Comparison of ENCODE assay signal across 8 mouse cellular contexts in genomic region chr12:17267316-17267715, GRCm38 (mm10). TPM values are rescaled to one million over a fixed set of nuclear protein-coding genes. Genes with fewer than 3 reads are reported as not detected.
DNase-seq lines count a peak whose midpoint lies in the region; ATAC-seq and TF ChIP-seq lines count a peak whose summit lies in the region.

No protein-coding gene starts in this region.

- no peak for DNase-seq in kidney, postnatal 0 days (ENCODE audit: low spot score)
- DNase-seq in kidney, adult 11 months = no peak
- peak; percentile 12 for DNase-seq in liver
- no peak for DNase-seq in urinary bladder, postnatal 25 days (ENCODE audit: low spot score)
- DNase-seq in right cerebral cortex, postnatal 36 days (ENCODE audit: low spot score in 2 of 2) = no peak

- no peak for ATAC-seq in kidney, postnatal 0 days (replicated peaks; ENCODE audit: low FRiP score, low read depth)
- peak; percentile 44 for ATAC-seq in forebrain, embryonic 16.5 days
- no peak for ATAC-seq in stomach, embryonic 16.5 days (ENCODE audit: insufficient read depth, low FRiP score)

- H3K9ac ChIP-seq in kidney, postnatal 0 days (ENCODE audit: low read depth, low read length) = peak overlapping the region; percentile 90
- peak overlapping the region; percentile 94 for H3K9ac ChIP-seq in forebrain, embryonic 16.5 days (replicated peaks; ENCODE audit: low read depth, low read length)
- peak overlapping the region; percentile 95 for H3K9ac ChIP-seq in stomach, embryonic 16.5 days (ENCODE audit: low read length)

- no peaks in the 10 kb centered on the region for H3K27me3 ChIP-seq in kidney, postnatal 0 days (ENCODE audit: insufficient read depth, low read length)
- no peaks in the 10 kb centered on the region for H3K27me3 ChIP-seq in forebrain, embryonic 16.5 days (replicated peaks; ENCODE audit: control insufficient read depth, insufficient read depth, low read length)
- no peaks in the 10 kb centered on the region for H3K27me3 ChIP-seq in stomach, embryonic 16.5 days (ENCODE audit: control insufficient read depth, insufficient read depth, low read length)

- H3K4me1 ChIP-seq in kidney, postnatal 0 days (replicated peaks; ENCODE audit: insufficient read depth, low read length) = peaks cover 11% of the 10 kb centered on the region
- peaks cover 26% of the 10 kb centered on the region for H3K4me1 ChIP-seq in bone marrow macrophage, adult 2 months (ENCODE audit: control insufficient read depth, insufficient read depth, low read length)
- peaks cover 49% of the 10 kb centered on the region for H3K4me1 ChIP-seq in forebrain, embryonic 16.5 days (replicated peaks; ENCODE audit: control insufficient read depth, insufficient read depth, low read length)
- H3K4me1 ChIP-seq in stomach, embryonic 16.5 days (ENCODE audit: control insufficient read depth, insufficient read depth, low read length) = peaks cover 22% of the 10 kb centered on the region

- peak overlapping the region; percentile 53 for H3K4me2 ChIP-seq in kidney, postnatal 0 days (ENCODE audit: low read length)
- peak overlapping the region; percentile 55 for H3K4me2 ChIP-seq in forebrain, embryonic 16.5 days (ENCODE audit: low read length)
- peak overlapping the region; percentile 84 for H3K4me2 ChIP-seq in stomach, embryonic 16.5 days (ENCODE audit: low read depth, low read length)

- H3K9me3 ChIP-seq in kidney, postnatal 0 days (replicated peaks; ENCODE audit: low read length) = no peaks in the 10 kb centered on the region
- H3K9me3 ChIP-seq in forebrain, embryonic 16.5 days (ENCODE audit: control insufficient read depth, low read length) = no peaks in the 10 kb centered on the region
- no peaks in the 10 kb centered on the region for H3K9me3 ChIP-seq in stomach, embryonic 16.5 days (replicated peaks; ENCODE audit: control insufficient read depth, low read length)

- peaks cover 12% of the 10 kb centered on the region for H3K36me3 ChIP-seq in kidney, postnatal 0 days (ENCODE audit: insufficient read depth, low read length)
- peaks cover 18% of the 10 kb centered on the region for H3K36me3 ChIP-seq in forebrain, embryonic 16.5 days (ENCODE audit: control insufficient read depth, insufficient read depth)
- peaks cover 16% of the 10 kb centered on the region for H3K36me3 ChIP-seq in stomach, embryonic 16.5 days (ENCODE audit: control insufficient read depth, insufficient read depth, low read length)

- no peak for TF ChIP-seq CTCF in kidney, postnatal 0 days (IDR thresholded peaks at IDR 0.05; ENCODE audit: low read depth)
- TF ChIP-seq CTCF in bone marrow macrophage, adult 2 months (IDR thresholded peaks at IDR 0.05; ENCODE audit: low read depth, low read length) = no peak

- 7% methylated on average over 4 of the region's 4 CpGs for WGBS in kidney, postnatal 0 days
- WGBS in forebrain, embryonic 16.5 days = 2% methylated on average over 4 of the region's 4 CpGs
- 15% methylated on average over 4 of the region's 4 CpGs for WGBS in stomach, embryonic 16.5 days

- no peak overlapping the region for H3K27ac ChIP-seq in kidney, postnatal 0 days
- H3K27ac ChIP-seq in bone marrow macrophage, adult 2 months (ENCODE audit: insufficient read depth, low read depth, low read length) = 0 out of 2 replicates have a peak overlapping the region, but pooled peaks have one; percentile 19
- H3K27ac ChIP-seq in forebrain, embryonic 16.5 days (ENCODE audit: low read length) = peak overlapping the region; percentile 89
- no peak overlapping the region for H3K27ac ChIP-seq in stomach, embryonic 16.5 days (ENCODE audit: low read length)

- TF ChIP-seq POLR2A in bone marrow macrophage, adult 2 months (IDR thresholded peaks at IDR 0.05; ENCODE audit: borderline replicate concordance, low read depth, low read length) = no peak

- H3K4me3 ChIP-seq in kidney, postnatal 0 days (replicated peaks; ENCODE audit: low read depth, low read length) = peak overlapping the region; percentile 92
- H3K4me3 ChIP-seq in bone marrow macrophage, adult 2 months (ENCODE audit: insufficient read depth, low read length) = peak overlapping the region; percentile 98
- peak overlapping the region; percentile 93 for H3K4me3 ChIP-seq in forebrain, embryonic 16.5 days (replicated peaks; ENCODE audit: low read length)
- H3K4me3 ChIP-seq in stomach, embryonic 16.5 days (replicated peaks; ENCODE audit: low read length) = peak overlapping the region; percentile 93

RNA-seq across cellular contexts. Expression of gene Pdia6, which starts 1.0 kb away (rescaled TPM):
- polyA plus RNA-seq in kidney, postnatal 0 days (2015; fragmentation: Nextera tagmentation; extraction: Ambion mirVana) = 418 and 467 TPM in 2 replicates
- 81.4 and 93.3 TPM in 2 replicates for polyA plus RNA-seq in bone marrow macrophage, adult 2 months (2012; ENCODE audit: insufficient read depth, insufficient read length, missing spikeins)
- polyA plus RNA-seq in forebrain, embryonic 16.5 days (2015; fragmentation: Nextera tagmentation; extraction: Ambion mirVana) = 333 and 384 TPM in 2 replicates
- 654 and 661 TPM in 2 replicates for polyA plus RNA-seq in stomach, embryonic 16.5 days (2015; fragmentation: Nextera tagmentation; extraction: Ambion mirVana)

Comparison
In these comparisons a context has a peak if more than half of its experiments do, and no peak if none do; other contexts are left out.
1. H3K27ac ChIP-seq: peak in bone marrow macrophage, adult 2 months (single experiment) and forebrain, embryonic 16.5 days (single experiment); none in kidney, postnatal 0 days (single experiment) and stomach, embryonic 16.5 days (single experiment).
2. Peak in every context shown above with its lines, with median percentiles within 50 percentile points of each other: H3K4me2 ChIP-seq, H3K4me3 ChIP-seq and H3K9ac ChIP-seq.